Mouse (Mus musculus): ENCODE results near the gene Tha1. TPM values are rescaled to one million over a fixed set of nuclear protein-coding genes. Genes with fewer than 3 reads are reported as not detected.

Gene Tha1
- polyA plus RNA-seq, 1 experiment from 2014 or later, result 2.5 TPM

DNA sequence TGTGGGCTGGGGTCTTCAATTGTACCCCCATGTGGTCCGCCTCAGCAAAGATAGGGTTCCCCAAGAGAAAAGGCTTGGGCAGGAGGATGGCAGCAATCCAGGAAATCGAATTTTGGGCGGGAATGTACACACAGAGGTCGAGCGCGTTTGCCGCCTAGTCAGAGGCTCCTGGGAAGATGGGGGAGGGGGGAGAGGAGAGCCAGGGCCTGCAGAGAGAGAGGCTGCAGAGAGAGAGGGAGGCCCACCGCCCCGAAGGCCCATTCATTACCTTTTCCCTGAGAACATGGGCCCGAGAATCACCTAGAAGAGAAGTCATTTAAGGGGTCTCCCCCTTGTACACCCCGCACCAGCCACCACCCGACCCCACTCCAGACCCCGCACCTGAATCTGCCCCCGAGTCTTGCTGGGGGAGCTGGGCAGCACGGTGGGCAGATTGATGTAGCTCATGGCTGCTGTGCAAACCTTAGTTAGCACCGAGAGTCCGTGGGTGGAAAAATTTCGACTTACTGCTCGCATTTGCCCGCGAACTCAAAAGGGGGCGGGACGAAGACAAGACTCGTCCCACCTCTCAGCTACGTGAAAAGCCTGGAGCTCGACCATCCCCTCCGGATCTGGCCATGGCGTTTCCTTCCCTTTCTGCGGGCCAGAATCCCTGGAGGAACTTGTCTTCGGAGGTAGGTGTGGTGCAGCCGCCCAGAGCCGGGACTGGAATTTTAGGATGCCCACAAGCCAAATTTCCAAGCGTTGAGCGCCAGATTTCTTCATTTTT lies 47.8 kb downstream of the Tha1 start, which contains the start of the genes Afmid and Tk1:
Afmid (plus strand) TSS at position 592 of the 769 bp plus-strand sequence.
Tk1 (minus strand) TSS at position 760 of the 769 bp plus-strand sequence.
- peak within 1 kb of the TSS; percentile 67 for H3K4me2 ChIP-seq (replicated peaks)
- peak within 1 kb of the TSS; percentile 50 for H3K9ac ChIP-seq
- peak within 1 kb of the TSS; percentile 60; the same call in 1 of the 2 replicates for H3K27ac ChIP-seq
- H3K4me3 ChIP-seq (replicated peaks; ENCODE audit: low read length), result peak within 1 kb of the TSS; percentile 35
- under 1% methylated on average over 34 of the region's 34 CpGs for WGBS
- ATAC-seq (ENCODE audit: low FRiP score) (0 out of 2 replicates have a peak, but pooled peaks have one; percentile 46), DNase-seq (ENCODE audit: low spot score) (peak; percentile 73)
- no peaks in the 10 kb centered on the region for H3K27me3 ChIP-seq (ENCODE audit: control insufficient read depth, insufficient read depth, low read length)
- H3K36me3 ChIP-seq (replicated peaks; ENCODE audit: control insufficient read depth, insufficient read depth), result no peaks in the 10 kb centered on the region
- H3K4me1 ChIP-seq (replicated peaks; ENCODE audit: control insufficient read depth, insufficient read depth, low read length), result peaks cover 31% of the 10 kb centered on the region
- H3K9me3 ChIP-seq (ENCODE audit: control insufficient read depth, low read length), result no peaks in the 10 kb centered on the region

DNA sequence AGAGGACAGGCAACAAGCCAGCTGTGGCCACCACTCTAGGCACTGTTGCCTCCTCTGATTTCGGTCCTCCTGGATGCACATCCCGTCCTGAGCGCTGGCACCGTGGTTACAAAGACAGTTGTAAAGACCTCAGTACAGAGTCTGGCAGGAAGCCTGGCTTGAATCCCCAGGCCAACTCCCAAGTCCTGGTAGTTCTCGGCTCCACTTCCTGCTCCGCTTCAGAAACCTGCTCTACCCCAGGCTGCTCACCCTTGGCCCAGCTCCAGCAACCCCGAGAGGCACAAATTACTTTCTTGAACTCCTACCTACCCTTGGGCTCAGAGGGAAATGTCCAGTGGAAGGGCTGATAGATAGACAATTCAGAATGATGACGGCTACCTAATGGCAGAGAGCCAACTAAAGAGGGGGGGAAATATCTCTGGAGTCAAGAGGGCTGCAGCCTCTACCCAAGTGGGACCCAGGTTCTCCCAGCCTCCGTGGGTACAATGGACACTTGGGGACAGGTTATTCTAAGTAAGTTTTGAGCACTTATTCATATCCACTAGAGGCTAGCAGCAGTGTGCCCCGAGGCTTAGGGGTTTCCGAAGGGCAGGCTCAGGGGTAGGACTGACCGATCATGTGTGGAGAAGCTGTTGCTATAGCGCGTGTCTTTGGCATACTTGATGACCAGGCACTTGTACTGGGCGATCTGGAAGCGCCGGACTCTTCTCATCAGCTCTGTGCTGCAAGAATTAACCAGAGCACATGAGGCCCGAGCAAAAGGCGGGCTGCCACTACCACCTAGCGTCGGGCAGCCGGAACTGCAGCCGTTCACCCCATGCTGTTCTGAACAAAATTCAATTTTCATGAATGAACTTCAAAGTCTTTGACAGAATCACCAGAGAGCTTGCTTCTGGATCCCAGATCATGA lies 49.0 kb downstream of the Tha1 start:
- ATAC-seq (ENCODE audit: low FRiP score), result peak; percentile 76
- Histone ChIP-seq H3K9me3 (ENCODE audit: control insufficient read depth, low read length) (no peaks in the 10 kb centered on the region), H3K27ac (no peak overlapping the region), H3K4me1 (replicated peaks; ENCODE audit: control insufficient read depth, insufficient read depth, low read length) (peaks cover 29% of the 10 kb centered on the region), H3K36me3 (replicated peaks; ENCODE audit: control insufficient read depth, insufficient read depth) (no peaks in the 10 kb centered on the region), H3K27me3 (ENCODE audit: control insufficient read depth, insufficient read depth, low read length) (no peaks in the 10 kb centered on the region), H3K9ac (peak overlapping the region; percentile 11; the same call in 1 of the 2 replicates), H3K4me2 (replicated peaks) (peak overlapping the region; percentile 67), H3K4me3 (replicated peaks; ENCODE audit: low read length) (peak overlapping the region; percentile 35)
- peak; percentile 89 for DNase-seq (ENCODE audit: low spot score)
- WGBS, result 18% methylated on average over 23 of the region's 23 CpGs

DNA sequence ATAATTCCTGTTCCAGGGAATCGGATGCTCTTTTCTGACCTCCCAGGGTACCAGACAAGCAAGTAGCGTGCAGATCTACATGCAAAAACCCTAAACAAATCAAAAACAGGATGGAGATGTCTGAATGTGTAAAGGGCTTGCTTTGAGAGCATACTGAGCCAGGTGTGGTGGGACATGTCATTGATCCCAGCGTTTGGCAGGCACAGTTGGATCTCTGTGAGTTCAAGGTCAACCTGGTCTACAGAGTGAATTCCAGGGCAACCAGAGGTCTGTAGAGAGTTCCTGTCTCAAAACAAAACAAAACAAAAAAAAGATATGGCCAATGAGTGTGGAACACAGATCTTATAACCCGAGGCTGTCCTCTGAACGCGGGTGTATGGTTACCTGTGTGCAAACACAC lies 49.9 kb downstream of the Tha1 start:
- ATAC-seq (ENCODE audit: low FRiP score), result no peak
- H3K27ac ChIP-seq, result no peak overlapping the region
- H3K4me1 ChIP-seq (replicated peaks; ENCODE audit: control insufficient read depth, insufficient read depth, low read length), result peaks cover 23% of the 10 kb centered on the region
- H3K4me3 ChIP-seq (replicated peaks; ENCODE audit: low read length), result no peak overlapping the region
- 96% methylated on average over 6 of the region's 6 CpGs for WGBS
- DNase-seq (ENCODE audit: low spot score), result no peak
- H3K4me2 ChIP-seq (replicated peaks), result no peak overlapping the region
- no peaks in the 10 kb centered on the region for H3K9me3 ChIP-seq (ENCODE audit: control insufficient read depth, low read length)
- H3K27me3 ChIP-seq (ENCODE audit: control insufficient read depth, insufficient read depth, low read length), result no peaks in the 10 kb centered on the region
- H3K36me3 ChIP-seq (replicated peaks; ENCODE audit: control insufficient read depth, insufficient read depth), result no peaks in the 10 kb centered on the region
- H3K9ac ChIP-seq, result no peak overlapping the region

DNA sequence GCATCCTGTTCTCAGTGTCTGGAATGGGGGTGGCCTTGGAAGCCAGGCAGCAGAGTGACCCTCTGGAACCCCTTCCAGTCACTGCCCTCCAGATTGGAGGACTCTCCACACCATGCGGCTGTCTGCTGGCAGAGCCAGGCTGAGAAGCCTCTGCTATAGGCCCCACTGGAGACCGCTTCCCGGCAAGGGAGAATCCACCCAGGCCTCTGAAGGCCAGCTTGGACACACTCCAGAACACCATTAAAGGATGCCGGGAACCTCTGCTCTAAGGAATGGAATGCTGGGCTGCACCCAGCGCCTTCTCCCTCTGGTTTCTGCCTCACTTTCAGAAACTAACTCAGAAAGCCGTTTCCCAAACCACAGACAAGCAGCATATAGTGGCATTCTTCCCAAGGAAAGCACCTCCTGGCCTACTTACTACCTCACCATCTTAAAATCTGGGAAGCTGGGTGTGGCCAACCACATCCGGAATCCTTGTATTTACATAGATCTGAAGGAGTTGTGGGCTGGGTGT lies 50.5 kb downstream of the Tha1 start:
- no peaks in the 10 kb centered on the region for H3K27me3 ChIP-seq (ENCODE audit: control insufficient read depth, insufficient read depth, low read length)
- peaks cover 23% of the 10 kb centered on the region for H3K4me1 ChIP-seq (replicated peaks; ENCODE audit: control insufficient read depth, insufficient read depth, low read length)
- H3K36me3 ChIP-seq (replicated peaks; ENCODE audit: control insufficient read depth, insufficient read depth), result no peaks in the 10 kb centered on the region
- no peak for ATAC-seq (ENCODE audit: low FRiP score)
- no peak for DNase-seq (ENCODE audit: low spot score)
- H3K9me3 ChIP-seq (ENCODE audit: control insufficient read depth, low read length), result no peaks in the 10 kb centered on the region
- H3K9ac ChIP-seq, result no peak overlapping the region
- no peak overlapping the region for H3K4me3 ChIP-seq (replicated peaks; ENCODE audit: low read length)
- WGBS, result 89% methylated on average over 7 of the region's 7 CpGs
- H3K27ac ChIP-seq, result no peak overlapping the region
- no peak overlapping the region for H3K4me2 ChIP-seq (replicated peaks)

DNA sequence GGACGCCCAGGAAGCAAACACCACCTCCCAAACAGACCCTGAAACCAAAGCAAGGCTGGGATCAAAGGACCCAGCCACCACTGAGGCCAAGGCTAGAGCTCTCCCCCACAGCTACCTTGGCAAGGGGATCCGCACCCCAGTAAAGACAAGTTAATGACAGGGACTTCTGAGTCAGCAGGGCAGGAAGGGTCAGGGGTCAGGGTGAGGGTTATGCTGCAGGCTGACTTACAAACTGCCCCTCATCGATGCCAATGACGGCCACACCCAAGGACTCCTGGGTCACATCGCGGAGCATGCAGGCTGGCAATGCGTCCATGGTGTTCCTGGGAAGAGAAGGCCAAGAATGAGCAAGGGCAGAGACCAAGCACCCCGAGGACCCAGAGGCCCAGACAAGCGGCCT lies 51.4 kb downstream of the Tha1 start:
- no peaks in the 10 kb centered on the region for H3K9me3 ChIP-seq (ENCODE audit: control insufficient read depth, low read length)
- no peak overlapping the region for H3K27ac ChIP-seq
- no peaks in the 10 kb centered on the region for H3K27me3 ChIP-seq (ENCODE audit: control insufficient read depth, insufficient read depth, low read length)
- ATAC-seq (ENCODE audit: low FRiP score), result no peak
- WGBS, result 85% methylated on average over 9 of the region's 9 CpGs
- no peak for DNase-seq (ENCODE audit: low spot score)
- H3K4me2 ChIP-seq (replicated peaks), result no peak overlapping the region
- no peak overlapping the region for H3K4me3 ChIP-seq (replicated peaks; ENCODE audit: low read length)
- no peaks in the 10 kb centered on the region for H3K36me3 ChIP-seq (replicated peaks; ENCODE audit: control insufficient read depth, insufficient read depth)
- no peak overlapping the region for H3K9ac ChIP-seq
- H3K4me1 ChIP-seq (replicated peaks; ENCODE audit: control insufficient read depth, insufficient read depth, low read length), result peaks cover 23% of the 10 kb centered on the region

DNA sequence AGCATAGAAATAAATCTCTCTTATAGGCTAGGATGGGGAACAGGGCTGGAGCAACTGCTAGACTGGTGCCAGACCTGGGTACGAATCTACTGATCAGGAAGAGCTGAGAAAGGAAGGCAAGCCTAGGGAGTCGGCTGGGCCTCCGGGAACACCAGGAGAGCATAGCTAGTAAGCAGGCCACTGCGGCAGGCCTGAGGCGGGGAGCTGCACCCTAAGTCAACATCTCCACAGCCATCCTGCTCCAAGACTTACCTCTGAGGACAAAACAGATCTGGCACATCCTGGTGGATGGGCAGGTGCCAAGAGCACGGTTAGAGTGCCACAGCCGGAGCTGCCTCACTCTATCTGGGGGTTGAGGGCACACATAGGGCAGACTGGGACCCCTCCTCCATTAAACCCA lies 53.1 kb downstream of the Tha1 start:
- H3K27ac ChIP-seq, result no peak overlapping the region
- no peak overlapping the region for H3K4me3 ChIP-seq (replicated peaks; ENCODE audit: low read length)
- ATAC-seq (ENCODE audit: low FRiP score), result no peak
- no peaks in the 10 kb centered on the region for H3K36me3 ChIP-seq (replicated peaks; ENCODE audit: control insufficient read depth, insufficient read depth)
- no peaks in the 10 kb centered on the region for H3K9me3 ChIP-seq (ENCODE audit: control insufficient read depth, low read length)
- DNase-seq (ENCODE audit: low spot score), result no peak
- no peak overlapping the region for H3K9ac ChIP-seq
- 94% methylated on average over 7 of the region's 7 CpGs for WGBS
- H3K27me3 ChIP-seq (ENCODE audit: control insufficient read depth, insufficient read depth, low read length), result no peaks in the 10 kb centered on the region
- peaks cover 9% of the 10 kb centered on the region for H3K4me1 ChIP-seq (replicated peaks; ENCODE audit: control insufficient read depth, insufficient read depth, low read length)
- no peak overlapping the region for H3K4me2 ChIP-seq (replicated peaks)

DNA sequence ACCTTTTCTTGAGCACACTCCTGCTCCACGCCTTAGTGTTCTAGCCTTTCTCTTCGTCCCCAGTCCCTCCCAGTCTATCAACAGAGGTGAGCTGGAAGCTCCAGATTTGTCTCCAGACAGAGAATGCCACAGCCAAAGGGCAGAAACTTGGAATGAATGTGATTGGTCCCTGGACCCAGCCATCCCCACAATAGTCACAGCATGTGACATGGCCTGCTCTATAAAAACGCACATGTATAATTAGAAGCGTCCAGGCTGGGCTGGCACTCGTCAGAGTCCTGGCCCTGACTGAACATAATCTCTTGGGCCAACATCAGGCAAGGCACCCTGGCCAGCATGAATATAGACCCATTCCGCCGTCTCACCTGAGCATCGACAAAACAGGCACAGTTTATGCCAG lies 54.2 kb downstream of the Tha1 start:
- Histone ChIP-seq H3K27ac (no peak overlapping the region), H3K4me2 (replicated peaks) (no peak overlapping the region), H3K27me3 (ENCODE audit: control insufficient read depth, insufficient read depth, low read length) (no peaks in the 10 kb centered on the region), H3K4me3 (replicated peaks; ENCODE audit: low read length) (no peak overlapping the region), H3K9me3 (ENCODE audit: control insufficient read depth, low read length) (no peaks in the 10 kb centered on the region), H3K36me3 (replicated peaks; ENCODE audit: control insufficient read depth, insufficient read depth) (no peaks in the 10 kb centered on the region), H3K9ac (no peak overlapping the region), H3K4me1 (replicated peaks; ENCODE audit: control insufficient read depth, insufficient read depth, low read length) (peaks cover 3% of the 10 kb centered on the region; the same call in 1 of the 2 replicates)
- DNase-seq (ENCODE audit: low spot score), result no peak
- 56% methylated on average over 8 of the region's 8 CpGs for WGBS
- no peak for ATAC-seq (ENCODE audit: low FRiP score)
